In genomic region chr7:45487861-45488292, GRCm38 (mm10) we compare ENCODE assay signal across 9 mouse cellular contexts. TPM values are rescaled to one million over a fixed set of nuclear protein-coding genes. Genes with fewer than 3 reads are reported as not detected.
DNase-seq lines count a peak whose midpoint lies in the region; ATAC-seq and TF ChIP-seq lines count a peak whose summit lies in the region.
"Had no signal": no experiment of that assay in that cellular context is flagged by ENCODE, and none has a peak within 500 bp of the region (broad histone marks: within the 10 kb centered on the region; RNA-seq: fewer than 3 reads in every experiment).

No protein-coding gene starts in this region.

- ATAC-seq in kidney, embryonic 14.5 days (ENCODE audit: low FRiP score, low TSS enrichment): peak; percentile 11; the same call in 1 of the 2 replicates
- no peak for ATAC-seq in embryonic facial prominence, embryonic 13.5 days (ENCODE audit: insufficient number of reproducible peaks, insufficient read depth, low FRiP score, low TSS enrichment, low read depth)
- peak; percentile 41; the same call in 1 of the 2 replicates for ATAC-seq in limb, embryonic 13.5 days (ENCODE audit: low FRiP score, low read depth)
- no peak for ATAC-seq in inflammation-experienced regulatory T-cells, adult 6 months

- H3K9me3 ChIP-seq in kidney, embryonic 14.5 days (ENCODE audit: control insufficient read depth, low read length): no peaks in the 10 kb centered on the region
- H3K9me3 ChIP-seq in embryonic facial prominence, embryonic 13.5 days: no peaks in the 10 kb centered on the region
- H3K9me3 ChIP-seq in limb, embryonic 13.5 days: no peaks in the 10 kb centered on the region

- TF ChIP-seq POLR2A in kidney, adult 2 months (IDR thresholded peaks at IDR 0.05; ENCODE audit: low read depth, low read length): no peak

- peaks cover 8% of the 10 kb centered on the region; the same call in 1 of the 2 replicates for H3K36me3 ChIP-seq in kidney, embryonic 14.5 days (ENCODE audit: control insufficient read depth, insufficient read depth, low read length)
- H3K36me3 ChIP-seq in kidney, adult 2 months (ENCODE audit: control insufficient read depth, insufficient read depth, low read length): no peaks in the 10 kb centered on the region
- H3K36me3 ChIP-seq in embryonic facial prominence, embryonic 13.5 days: peaks cover 12% of the 10 kb centered on the region
- H3K36me3 ChIP-seq in limb, embryonic 13.5 days: peaks cover 10% of the 10 kb centered on the region

- H3K4me2 ChIP-seq in kidney, embryonic 14.5 days (replicated peaks; ENCODE audit: low read depth, low read length): peak overlapping the region; percentile 72
- H3K4me2 ChIP-seq in embryonic facial prominence, embryonic 13.5 days: peak overlapping the region; percentile 71
- peak overlapping the region; percentile 71 for H3K4me2 ChIP-seq in limb, embryonic 13.5 days (replicated peaks)

- H3K4me3 ChIP-seq in kidney, embryonic 14.5 days (ENCODE audit: low read length): peak overlapping the region; percentile 39
- H3K4me3 ChIP-seq in kidney, adult 2 months (ENCODE audit: insufficient read depth, low read depth, low read length): no peak overlapping the region
- peak overlapping the region; percentile 49 for H3K4me3 ChIP-seq in embryonic facial prominence, embryonic 13.5 days
- H3K4me3 ChIP-seq in limb, embryonic 13.5 days: peak overlapping the region; percentile 50
- H3K4me3 ChIP-seq: myocyte had no signal

- H3K27ac ChIP-seq in kidney, embryonic 14.5 days (ENCODE audit: low read depth, low read length): peak overlapping the region; percentile 59; the same call in 1 of the 2 replicates
- H3K27ac ChIP-seq in kidney, adult 2 months (ENCODE audit: insufficient read depth, low read depth, low read length): no peak overlapping the region
- peak overlapping the region; percentile 84 for H3K27ac ChIP-seq in embryonic facial prominence, embryonic 13.5 days
- H3K27ac ChIP-seq in limb, embryonic 13.5 days: peak overlapping the region; percentile 71

- TF ChIP-seq CTCF in kidney, adult 2 months (conservative IDR thresholded peaks at IDR 0.05; ENCODE audit: insufficient read depth, insufficient read length, low read depth, low read length): no peak

- 0 out of 2 replicates have a peak, but pooled peaks cover 17% of the 10 kb centered on the region for H3K4me1 ChIP-seq in kidney, embryonic 14.5 days (ENCODE audit: control insufficient read depth, insufficient read depth, low read length)
- peaks cover 10% of the 10 kb centered on the region for H3K4me1 ChIP-seq in kidney, adult 2 months (ENCODE audit: control insufficient read depth, insufficient read depth, low read length)
- peaks cover 27% of the 10 kb centered on the region for H3K4me1 ChIP-seq in embryonic facial prominence, embryonic 13.5 days
- H3K4me1 ChIP-seq in limb, embryonic 13.5 days: peaks cover 32% of the 10 kb centered on the region

- 34% methylated on average over 11 of the region's 11 CpGs for WGBS in kidney, embryonic 14.5 days
- WGBS in kidney, adult 2 months: 72% methylated on average over 11 of the region's 11 CpGs
- WGBS in embryonic facial prominence, embryonic 13.5 days: 28% methylated on average over 11 of the region's 11 CpGs
- WGBS in limb, embryonic 13.5 days: 28% methylated on average over 11 of the region's 11 CpGs

- DNase-seq in kidney, adult 2 months: no peak
- DNase-seq in retina, embryonic 14.5 days (ENCODE audit: low spot score): peak; percentile 52
- DNase-seq in c-Kit-positive CD71-positive TER-119-positive erythroid progenitor cells, embryonic 14.5 days (ENCODE audit: low spot score): no peak
- DNase-seq in kidney, postnatal 4 days: no peak

- no peaks in the 10 kb centered on the region for H3K27me3 ChIP-seq in kidney, embryonic 14.5 days (ENCODE audit: control insufficient read depth, insufficient read depth, low read length)
- no peaks in the 10 kb centered on the region for H3K27me3 ChIP-seq in kidney, adult 2 months (replicated peaks; ENCODE audit: control insufficient read depth, insufficient read depth, low read length)
- H3K27me3 ChIP-seq in embryonic facial prominence, embryonic 13.5 days: no peaks in the 10 kb centered on the region
- no peaks in the 10 kb centered on the region for H3K27me3 ChIP-seq in limb, embryonic 13.5 days

- peak overlapping the region; percentile 61; the same call in 1 of the 2 replicates for H3K9ac ChIP-seq in kidney, embryonic 14.5 days (ENCODE audit: low read depth, low read length)
- H3K9ac ChIP-seq in embryonic facial prominence, embryonic 13.5 days: peak overlapping the region; percentile 75
- peak overlapping the region; percentile 65 for H3K9ac ChIP-seq in limb, embryonic 13.5 days

RNA-seq across cellular contexts. Expression of gene Dhdh, which starts 0.7 kb away (rescaled TPM):
- 3.3 and 3.5 TPM in 2 replicates for polyA plus RNA-seq in kidney, embryonic 14.5 days (2014; fragmentation: Nextera tagmentation; extraction: Ambion mirVana)
- polyA plus RNA-seq in kidney, adult 2 months (2012; rRNA removed): 6.0 and 6.1 TPM in 2 replicates
- 4.5 TPM in 2 replicates for polyA plus RNA-seq in embryonic facial prominence, embryonic 13.5 days (2015; fragmentation: Nextera tagmentation; extraction: Ambion mirVana)
- polyA plus RNA-seq in limb, embryonic 13.5 days (2015; fragmentation: Nextera tagmentation; extraction: Ambion mirVana): 2.9 and 4.0 TPM in 2 replicates
- polyA plus RNA-seq in inflammation-experienced regulatory T-cells, adult 6 months (2017; shearing (Covaris generic)): 1 to 10 TPM; 1.0 to 1.1 (median 1.1) TPM

RNA-seq across cellular contexts. Expression of gene Gm45808, which starts 1.3 kb away (rescaled TPM):
- polyA plus RNA-seq in kidney, embryonic 14.5 days (2014; fragmentation: Nextera tagmentation; extraction: Ambion mirVana): not detected in 2 replicates
- 1.1 and 1.2 TPM in 2 replicates for polyA plus RNA-seq in kidney, adult 2 months (2012; rRNA removed)
- not detected in 2 replicates for polyA plus RNA-seq in embryonic facial prominence, embryonic 13.5 days (2015; fragmentation: Nextera tagmentation; extraction: Ambion mirVana)
- not detected in 2 replicates for polyA plus RNA-seq in limb, embryonic 13.5 days (2015; fragmentation: Nextera tagmentation; extraction: Ambion mirVana)
- polyA plus RNA-seq in inflammation-experienced regulatory T-cells, adult 6 months (2017; shearing (Covaris generic)): not detected
- polyA plus RNA-seq: myocyte had no signal

RNA-seq across cellular contexts. Expression of gene Tulp2, which starts 6.2 kb away (rescaled TPM):
- 0.64 and 0.84 TPM in 2 replicates for polyA plus RNA-seq in kidney, embryonic 14.5 days (2014; fragmentation: Nextera tagmentation; extraction: Ambion mirVana)
- polyA plus RNA-seq in kidney, adult 2 months (2012; rRNA removed): 0.20 and 0.46 TPM in 2 replicates
- 0.59 and 1.2 TPM in 2 replicates for polyA plus RNA-seq in embryonic facial prominence, embryonic 13.5 days (2015; fragmentation: Nextera tagmentation; extraction: Ambion mirVana)
- 1.0 and 1.2 TPM in 2 replicates for polyA plus RNA-seq in limb, embryonic 13.5 days (2015; fragmentation: Nextera tagmentation; extraction: Ambion mirVana)
- 1 to 10 TPM in 1 of 3 experiments, under 1 TPM in 2; 0.23 to 1.8 (median 0.29) TPM for polyA plus RNA-seq in inflammation-experienced regulatory T-cells, adult 6 months (2017; shearing (Covaris generic))

RNA-seq across cellular contexts. Expression of gene Bax, which starts 21.2 kb away (rescaled TPM):
- polyA plus RNA-seq in kidney, embryonic 14.5 days (2014; fragmentation: Nextera tagmentation; extraction: Ambion mirVana): 97.3 and 110 TPM in 2 replicates
- 104 and 112 TPM in 2 replicates for polyA plus RNA-seq in kidney, adult 2 months (2012; rRNA removed)
- 154 and 190 TPM in 2 replicates for polyA plus RNA-seq in embryonic facial prominence, embryonic 13.5 days (2015; fragmentation: Nextera tagmentation; extraction: Ambion mirVana)
- polyA plus RNA-seq in limb, embryonic 13.5 days (2015; fragmentation: Nextera tagmentation; extraction: Ambion mirVana): 167 and 170 TPM in 2 replicates
- 100 to 1,000 TPM; 138 to 175 (median 143) TPM for polyA plus RNA-seq in inflammation-experienced regulatory T-cells, adult 6 months (2017; shearing (Covaris generic))

RNA-seq across cellular contexts. Expression of gene Nucb1, which starts 22.3 kb away (rescaled TPM):
- 141 and 190 TPM in 2 replicates for polyA plus RNA-seq in kidney, embryonic 14.5 days (2014; fragmentation: Nextera tagmentation; extraction: Ambion mirVana)
- polyA plus RNA-seq in kidney, adult 2 months (2012; rRNA removed): 397 and 405 TPM in 2 replicates
- 198 and 206 TPM in 2 replicates for polyA plus RNA-seq in embryonic facial prominence, embryonic 13.5 days (2015; fragmentation: Nextera tagmentation; extraction: Ambion mirVana)
- polyA plus RNA-seq in limb, embryonic 13.5 days (2015; fragmentation: Nextera tagmentation; extraction: Ambion mirVana): 215 TPM in 2 replicates
- 100 to 1,000 TPM; 119 to 153 (median 121) TPM for polyA plus RNA-seq in inflammation-experienced regulatory T-cells, adult 6 months (2017; shearing (Covaris generic))

Comparison
In these comparisons a context has a peak if more than half of its experiments do, and no peak if none do; other contexts are left out.
1. ATAC-seq: peak in kidney, embryonic 14.5 days (single experiment) and limb, embryonic 13.5 days (single experiment); none in embryonic facial prominence, embryonic 13.5 days (single experiment) and inflammation-experienced regulatory T-cells, adult 6 months (single experiment).
2. Peak in every context shown above with its lines, with median percentiles within 50 percentile points of each other: H3K4me2 ChIP-seq and H3K9ac ChIP-seq.